Mouse (Mus musculus): Measurements from ENCODE around the gene Il25.

DNA sequence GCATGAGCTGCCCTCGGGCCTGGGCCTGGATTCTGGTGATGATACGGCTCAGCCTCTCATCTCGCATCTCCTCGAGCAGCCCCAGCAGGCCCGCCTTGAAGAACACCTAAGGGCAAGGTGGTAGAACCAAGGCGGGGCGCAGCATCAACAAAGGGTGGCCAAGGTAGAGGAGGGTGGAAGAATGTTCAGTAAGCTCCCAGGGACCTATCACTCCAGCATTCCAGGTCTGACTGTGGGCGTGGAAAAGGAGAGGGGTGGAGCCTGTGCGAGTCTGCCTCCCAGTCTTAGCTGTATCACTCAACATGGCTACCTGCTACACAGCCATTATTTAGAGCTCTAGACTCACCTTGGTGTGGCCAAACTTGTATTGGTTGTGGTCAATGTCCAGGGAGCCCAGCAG, 24.0 kb downstream of the Il25 start:
- TF ChIP-seq GATA1 (IDR thresholded peaks at IDR 0.05; ENCODE audit: low read length) (no peak), TAL1 (IDR thresholded peaks at IDR 0.05; ENCODE audit: low read length) (no peak)

Measured in erythroblast, embryonic 14.5 days (primary cell).